Mouse (Mus musculus) forebrain, embryonic 10.5 days (tissue): ENCODE measurements around the gene Mafb. TPM values are rescaled to one million over a fixed set of nuclear protein-coding genes. Genes with fewer than 3 reads are reported as not detected.

ENCODE experiments used
- DNase-seq: peaks from one replicate; pipeline ENCODE4 v3.0.0-alpha.2; 2017; ENCODE audit warnings: low spot score; ENCODE audit errors: extremely low spot score
- H3K27ac ChIP-seq: fragments of 300-500 bp; sonication (generic); 2 replicates; pipeline ENCODE4 v1.5.1; 2016; ENCODE audit warnings: mild to moderate bottlenecking
- H3K27me3 ChIP-seq: fragments of 300-500 bp; sonication (generic); 2 replicates; pipeline ENCODE4 v1.6.1; 2016; ENCODE audit warnings: mild to moderate bottlenecking; ENCODE audit not compliant: poor library complexity, severe bottlenecking
- H3K36me3 ChIP-seq: fragments of 300-500 bp; sonication (generic); replicated peaks from 2 replicates; pipeline ENCODE4 v1.6.1; 2016; ENCODE audit warnings: mild to moderate bottlenecking, moderate library complexity
- H3K4me1 ChIP-seq: fragments of 300-500 bp; sonication (generic); 2 replicates; pipeline ENCODE4 v1.6.1; 2016
- H3K4me3 ChIP-seq: fragments of 300-500 bp; sonication (generic); 2 replicates; pipeline ENCODE4 v1.5.1; 2016; ENCODE audit warnings: mild to moderate bottlenecking, moderate library complexity
- H3K9me3 ChIP-seq: fragments of 300-500 bp; sonication (generic); 2 replicates; pipeline ENCODE4 v1.6.1; 2016; ENCODE audit warnings: mild to moderate bottlenecking, moderate library complexity
- WGBS: fragments of 180-500 bp; shearing (Covaris S2); methylation state at CpG from one replicate; pipeline ENCODE4 v1.1.7; 2016; 5-methylcytosine and 5-hydroxymethylcytosine counted together
- polyA plus RNA-seq: library from polyadenylated mRNA; unstranded; fragments of >200 nt; fragmentation: Nextera tagmentation; extraction: Ambion mirVana; gene quantifications from 2 replicates; pipeline ENCODE4 v1.2.1, GENCODE M21; 2016

Mafb gene
- polyA plus RNA-seq, 1 experiment from 2014 or later, result 2.0 TPM

DNA sequence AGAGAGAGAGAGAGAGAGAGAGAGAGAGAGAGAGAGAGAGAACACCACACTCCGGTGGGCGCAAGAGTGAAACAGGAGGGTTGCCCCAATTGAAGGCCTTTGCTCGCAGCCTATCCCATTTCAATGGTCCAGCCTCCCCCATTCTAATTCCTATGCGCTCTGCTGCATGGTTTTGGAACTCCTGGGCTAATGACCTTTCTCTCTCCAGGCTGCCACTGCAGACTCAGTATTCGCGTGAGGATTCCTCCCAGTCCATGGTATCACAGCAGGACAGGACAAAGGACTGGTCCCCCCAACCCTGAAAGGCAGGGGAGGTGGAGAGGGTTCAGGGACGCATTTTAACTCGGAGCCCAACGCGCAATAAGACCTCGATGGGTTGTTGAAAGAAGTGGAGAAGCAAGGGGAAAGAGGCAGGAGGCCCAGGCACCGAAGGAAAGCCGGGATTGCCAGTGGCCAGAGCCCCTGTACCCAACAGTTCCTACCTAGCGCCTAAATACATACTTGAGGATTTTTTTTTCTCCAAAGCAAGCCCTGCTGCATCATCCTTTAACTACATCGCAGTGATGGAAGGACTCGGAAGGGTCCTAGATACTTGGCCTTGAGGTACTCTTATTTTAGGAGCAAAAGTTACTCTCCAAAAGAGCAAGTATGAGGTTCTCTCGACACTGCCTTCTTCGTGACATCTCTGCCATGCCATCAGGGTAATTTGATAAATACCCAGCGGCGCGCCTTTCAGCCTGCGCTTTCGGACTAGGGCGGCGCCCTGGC lies 3.0 kb upstream of the Mafb start:
- Histone ChIP-seq H3K27me3 (peaks cover 90% of the 10 kb centered on the region), H3K4me1 (peaks cover 62% of the 10 kb centered on the region), H3K4me3 (peak overlapping the region; percentile 66), H3K27ac (no peak overlapping the region), H3K9me3 (no peaks in the 10 kb centered on the region), H3K36me3 (no peaks in the 10 kb centered on the region)
- peak; percentile 38 for DNase-seq
- WGBS, result 2% methylated on average over 25 of the region's 25 CpGs

DNA sequence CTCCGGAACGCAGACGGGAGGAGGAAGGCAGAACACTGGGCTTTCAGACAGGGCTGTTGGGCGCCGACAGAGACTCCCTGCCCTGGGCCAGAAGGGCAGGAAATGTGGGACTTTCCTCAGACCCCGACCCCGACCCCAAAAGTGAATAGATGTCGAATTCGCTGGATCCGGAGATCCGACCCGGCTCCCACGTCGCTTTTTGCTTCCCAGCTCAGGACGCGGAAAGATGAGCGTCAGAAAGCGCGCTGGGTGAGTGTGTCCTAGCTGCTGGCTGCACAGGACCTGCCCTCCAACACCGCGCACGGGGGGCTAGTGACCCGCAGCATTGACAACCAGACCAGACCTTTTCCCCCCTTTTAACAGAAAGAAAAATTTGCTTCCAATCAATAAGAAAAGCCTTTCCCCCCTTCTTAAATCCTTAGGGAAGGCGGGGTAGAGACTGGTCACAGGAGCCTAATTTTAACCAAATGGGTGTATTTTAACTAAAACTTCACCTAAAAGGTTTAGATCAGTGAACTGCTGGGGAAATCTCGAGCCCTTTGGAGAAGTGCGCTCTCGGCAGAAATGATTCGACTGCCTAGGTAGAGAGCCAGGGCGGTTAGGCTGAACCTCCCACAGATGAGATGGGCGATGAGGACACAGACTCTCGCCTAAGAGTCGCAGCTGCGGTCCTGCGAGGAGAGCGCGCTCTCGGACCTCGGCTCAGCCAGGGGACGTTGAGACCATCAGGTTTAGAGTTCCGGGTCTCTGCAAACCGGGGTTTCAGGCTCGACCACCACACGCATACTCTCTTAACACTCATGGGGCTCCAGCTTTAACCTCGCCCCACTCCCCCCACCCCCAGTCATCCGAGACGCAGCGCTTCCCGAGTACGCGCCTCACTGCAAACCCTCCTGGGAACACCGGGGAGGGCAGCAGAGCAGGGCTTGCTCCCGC lies 1.8 kb upstream of the Mafb start:
- Histone ChIP-seq H3K36me3 (no peaks in the 10 kb centered on the region), H3K4me1 (peaks cover 62% of the 10 kb centered on the region), H3K4me3 (peak overlapping the region; percentile 66), H3K27me3 (peaks cover 90% of the 10 kb centered on the region), H3K9me3 (no peaks in the 10 kb centered on the region), H3K27ac (no peak overlapping the region)
- WGBS, result under 1% methylated on average over 52 of the region's 52 CpGs
- DNase-seq, result peak; percentile 47

DNA sequence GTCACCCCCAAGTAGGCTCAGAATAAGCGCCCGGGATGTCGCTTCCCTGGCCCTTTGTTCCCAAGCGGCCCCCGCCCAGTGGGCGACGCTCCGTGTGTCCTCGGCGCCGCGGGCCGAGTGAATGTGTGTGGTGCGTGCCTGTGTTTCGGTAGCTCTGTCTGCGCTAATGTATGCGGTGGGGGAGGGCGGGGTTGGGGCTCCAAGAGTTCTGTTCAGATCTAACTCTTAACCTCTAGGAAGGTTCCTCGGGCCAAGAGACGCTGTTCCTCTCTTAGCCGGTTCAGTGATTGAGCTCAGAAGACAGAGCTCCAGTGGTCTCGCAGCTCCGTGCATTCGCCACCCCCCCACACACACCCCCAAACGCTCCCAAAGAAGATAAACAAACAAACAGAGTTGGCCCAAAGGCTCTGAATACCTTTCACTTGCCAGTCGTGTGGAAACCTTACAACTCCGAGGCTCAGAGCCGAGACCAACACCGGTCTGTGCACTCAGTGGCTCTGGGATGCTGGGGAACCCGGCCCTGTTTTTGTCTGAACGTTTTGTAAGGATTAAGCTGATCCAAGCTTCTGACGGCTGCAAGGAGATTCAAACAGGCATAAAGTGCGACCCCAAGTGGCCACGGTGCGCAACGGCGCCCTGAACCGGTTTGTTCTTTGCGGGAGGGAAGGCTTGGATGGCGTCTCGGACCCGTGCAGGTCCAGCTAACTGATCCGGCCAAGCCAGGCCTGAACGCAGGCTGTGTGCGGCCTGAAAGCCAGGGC lies 763 bp upstream of the Mafb start:
- DNase-seq, result peak; percentile 94

DNA sequence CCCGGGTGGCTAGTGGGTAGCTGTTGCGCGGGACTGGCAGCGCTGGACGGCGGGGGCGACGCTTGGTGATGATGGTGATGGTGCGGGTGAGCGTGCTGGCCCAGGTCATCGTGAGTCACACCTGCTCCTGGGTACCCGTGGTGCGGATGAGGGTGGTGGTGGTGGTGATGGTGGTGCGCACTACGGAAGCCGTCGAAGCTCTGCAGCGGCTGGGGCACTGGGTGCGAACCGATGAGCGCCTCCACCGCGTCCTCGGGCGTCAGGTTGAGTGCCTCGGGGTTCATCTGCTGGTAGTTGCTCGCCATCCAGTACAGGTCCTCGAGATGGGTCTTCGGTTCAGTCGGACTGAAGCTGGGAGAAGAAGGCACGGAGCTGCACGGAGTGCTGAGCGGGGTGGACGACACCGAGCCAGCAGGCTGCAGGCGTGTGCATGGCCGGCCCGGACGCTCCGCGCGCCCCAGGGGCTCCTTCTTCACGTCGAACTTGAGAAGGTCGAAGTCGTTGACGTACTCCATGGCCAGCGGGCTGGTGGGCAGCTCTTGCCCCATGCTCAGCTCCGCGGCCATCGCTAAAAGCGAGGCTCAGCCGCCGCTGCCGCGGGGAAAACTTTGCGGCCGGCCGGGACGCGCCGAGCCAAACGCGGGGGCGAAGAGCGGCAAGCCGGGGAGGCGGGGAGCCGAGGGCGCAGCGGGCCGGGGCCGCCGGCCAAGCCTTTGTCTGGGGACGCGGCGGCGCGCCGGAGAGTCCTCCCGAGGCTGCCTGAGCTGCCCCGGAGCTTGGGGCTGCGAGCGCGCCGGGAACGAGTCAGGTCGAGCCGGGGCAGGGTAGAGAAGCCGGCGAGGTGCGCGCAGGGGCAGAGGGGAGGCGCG lies 520 bp downstream of the Mafb start:
- peak overlapping the region; percentile 66 for H3K4me3 ChIP-seq
- peak overlapping the region; percentile 86 for H3K27ac ChIP-seq
- peaks cover 90% of the 10 kb centered on the region for H3K27me3 ChIP-seq
- under 1% methylated on average over 95 of the region's 95 CpGs for WGBS
- no peaks in the 10 kb centered on the region for H3K9me3 ChIP-seq
- DNase-seq, result peak; percentile 45
- peaks cover 64% of the 10 kb centered on the region for H3K4me1 ChIP-seq
- H3K36me3 ChIP-seq, result no peaks in the 10 kb centered on the region

More for the DNA sequence above, 763 bp upstream of the Mafb start:
- peaks cover 62% of the 10 kb centered on the region for H3K4me1 ChIP-seq
- no peaks in the 10 kb centered on the region for H3K9me3 ChIP-seq
- H3K4me3 ChIP-seq, result peak overlapping the region; percentile 66
- peaks cover 90% of the 10 kb centered on the region for H3K27me3 ChIP-seq
- under 1% methylated on average over 45 of the region's 45 CpGs for WGBS
- no peaks in the 10 kb centered on the region for H3K36me3 ChIP-seq
- H3K27ac ChIP-seq, result peak overlapping the region; percentile 86

DNA sequence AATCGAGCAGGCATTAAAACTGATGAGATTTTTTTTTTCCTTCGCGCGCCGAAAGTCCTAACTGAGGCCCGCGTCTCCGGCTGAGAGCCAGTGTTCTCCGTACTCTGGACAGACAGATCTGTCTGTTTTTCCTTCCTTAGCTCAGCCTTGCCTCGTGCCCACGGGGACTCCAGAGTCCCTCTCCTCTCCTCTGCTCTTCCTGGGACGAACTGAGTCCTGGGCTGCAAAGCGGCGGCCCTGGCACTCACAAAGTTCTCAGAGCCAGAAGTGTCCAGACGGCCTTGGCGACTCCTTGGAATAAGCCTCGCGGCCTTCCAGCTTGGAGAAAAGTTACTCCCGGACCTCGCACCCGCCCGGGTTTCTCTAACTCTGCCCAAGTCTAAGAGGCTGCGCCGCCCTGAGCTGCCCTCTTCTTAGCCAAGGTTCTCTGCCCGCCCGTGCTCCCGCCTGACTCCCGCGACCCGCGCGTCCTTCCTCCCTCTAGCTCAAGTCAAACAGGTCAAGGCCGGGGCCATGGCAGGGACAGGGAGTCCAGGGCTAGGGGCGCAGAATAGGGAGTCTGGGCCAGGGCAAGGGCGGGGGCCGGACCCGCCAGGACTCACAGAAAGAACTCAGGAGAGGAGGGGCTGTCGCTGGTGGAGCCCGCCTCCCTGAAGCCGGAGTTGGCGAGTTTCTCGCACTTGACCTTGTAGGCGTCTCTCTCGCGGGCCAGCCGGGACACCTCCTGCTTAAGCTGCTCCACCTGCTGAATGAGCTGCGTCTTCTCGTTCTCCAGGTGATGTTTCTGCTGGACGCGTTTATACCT lies 1.6 kb downstream of the Mafb start:
- Histone ChIP-seq H3K27me3 (peaks cover 90% of the 10 kb centered on the region), H3K4me3 (peak overlapping the region; percentile 66), H3K9me3 (no peaks in the 10 kb centered on the region), H3K36me3 (no peaks in the 10 kb centered on the region), H3K27ac (0 out of 2 replicates have a peak overlapping the region, but pooled peaks have one; percentile 8), H3K4me1 (peaks cover 71% of the 10 kb centered on the region)
- under 1% methylated on average over 50 of the region's 50 CpGs for WGBS
- DNase-seq, result peak; percentile 59

DNA sequence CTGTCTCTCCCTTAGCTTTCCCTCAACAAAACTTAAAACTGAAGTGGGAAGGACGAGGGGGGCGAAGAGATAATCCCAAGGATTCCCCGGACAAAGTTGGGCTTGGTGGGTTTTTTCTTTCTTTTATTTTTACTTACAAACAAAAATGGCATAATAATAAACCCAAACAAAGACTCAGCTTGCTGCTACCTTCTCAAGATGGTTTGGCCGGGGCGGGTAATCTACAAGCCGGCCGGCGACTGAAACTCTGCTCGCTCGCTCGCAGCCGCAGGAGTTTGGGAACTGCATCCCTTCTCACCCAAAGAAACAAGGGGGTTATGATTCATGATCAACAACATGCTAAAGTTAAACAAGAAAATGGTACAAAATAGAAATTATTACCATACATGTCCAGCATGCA lies 2.2 kb downstream of the Mafb start:
- Histone ChIP-seq H3K27me3 (peaks cover 90% of the 10 kb centered on the region), H3K4me1 (peaks cover 72% of the 10 kb centered on the region), H3K36me3 (no peaks in the 10 kb centered on the region), H3K9me3 (no peaks in the 10 kb centered on the region), H3K4me3 (peak overlapping the region; percentile 66), H3K27ac (no peak overlapping the region)
- no peak for DNase-seq
- WGBS, result under 1% methylated on average over 12 of the region's 12 CpGs

DNA sequence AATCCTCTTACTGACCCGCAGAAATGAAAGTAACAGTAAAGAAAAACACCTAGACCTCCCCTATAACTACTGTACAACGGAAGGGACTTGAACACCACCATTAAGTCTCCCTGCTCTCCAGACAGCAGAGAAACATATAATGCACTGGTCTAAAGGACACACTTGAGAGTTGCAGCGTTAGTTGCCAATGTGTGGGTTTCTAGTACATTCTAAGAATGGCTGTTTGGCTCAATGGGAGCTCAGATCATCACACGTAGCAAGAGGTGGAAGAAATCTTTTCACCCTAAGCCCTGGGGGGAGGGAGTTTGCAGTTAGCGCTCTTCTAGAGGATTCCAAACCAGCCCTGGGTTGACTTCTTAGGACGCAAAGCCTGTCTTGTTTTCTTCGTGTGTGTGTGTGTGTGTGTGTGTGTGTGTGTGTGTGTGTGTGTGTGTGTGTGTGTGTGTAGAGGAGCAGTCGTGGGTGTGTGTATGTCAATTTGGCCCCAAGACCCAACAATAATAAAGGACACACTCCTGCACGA lies 2.7 kb downstream of the Mafb start:
- Histone ChIP-seq H3K4me3 (peak overlapping the region; percentile 66), H3K27me3 (peaks cover 90% of the 10 kb centered on the region), H3K9me3 (no peaks in the 10 kb centered on the region), H3K4me1 (peaks cover 69% of the 10 kb centered on the region), H3K27ac (no peak overlapping the region), H3K36me3 (no peaks in the 10 kb centered on the region)
- DNase-seq, result peak; percentile 36
- WGBS, result under 1% methylated on average over 9 of the region's 9 CpGs

DNA sequence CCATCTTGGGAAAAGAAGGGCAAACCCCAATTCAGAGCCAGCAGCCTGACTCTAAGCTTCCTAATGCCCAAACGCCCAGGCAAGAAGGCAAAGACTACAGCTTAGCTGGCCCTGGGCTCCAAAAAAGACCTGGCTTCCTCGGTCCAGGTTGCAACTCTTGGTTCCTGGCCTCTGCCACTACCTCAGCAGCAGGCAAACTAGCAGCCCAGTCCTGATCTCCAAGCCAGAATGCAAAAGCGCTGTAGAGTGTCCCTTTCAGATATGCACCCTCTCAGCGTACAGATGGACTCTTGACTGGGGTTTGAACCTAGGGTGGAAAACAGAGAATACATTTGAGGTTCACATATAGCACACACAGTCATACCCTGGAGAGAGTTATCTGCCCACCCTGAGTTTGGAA lies 3.7 kb downstream of the Mafb start:
- peaks cover 64% of the 10 kb centered on the region for H3K4me1 ChIP-seq
- WGBS, result 3% methylated on average over 4 of the region's 4 CpGs

DNA sequence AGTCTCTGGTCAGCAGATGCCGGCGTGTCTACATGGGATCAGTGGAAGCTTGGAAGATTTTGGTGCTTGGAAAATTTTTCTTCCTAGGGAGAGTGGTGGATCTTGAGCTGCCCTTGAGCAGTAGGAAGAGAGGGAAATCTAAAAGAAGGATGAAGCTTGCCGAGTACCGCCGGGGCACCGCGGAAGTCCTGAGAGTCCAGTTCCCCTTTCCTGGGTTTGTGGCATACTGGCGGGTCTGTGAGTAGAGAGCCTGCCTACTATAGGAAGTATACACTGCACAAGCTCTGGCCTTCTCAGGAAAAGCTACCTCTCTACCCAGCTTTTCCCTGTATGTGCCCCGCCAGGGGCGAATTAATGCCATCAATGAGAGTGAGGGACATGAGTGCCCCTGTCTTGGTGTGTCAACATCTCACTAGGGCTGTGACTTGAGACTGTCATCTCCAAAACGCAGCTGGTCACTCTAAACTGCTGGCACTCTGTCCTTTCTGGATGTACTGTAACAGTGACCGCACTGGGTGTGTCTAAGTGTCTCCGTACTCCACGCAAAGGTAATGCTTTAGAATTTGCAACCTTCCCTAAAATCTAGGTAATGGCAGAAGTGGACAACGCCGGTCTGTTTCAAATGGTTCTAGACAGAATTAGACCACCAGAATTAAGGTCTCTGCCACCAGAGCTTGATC lies 5.3 kb downstream of the Mafb start:
- no peak overlapping the region for H3K27ac ChIP-seq
- H3K9me3 ChIP-seq, result no peaks in the 10 kb centered on the region
- H3K27me3 ChIP-seq, result peaks cover 100% of the 10 kb centered on the region
- peaks cover 48% of the 10 kb centered on the region for H3K4me1 ChIP-seq
- no peak for DNase-seq
- WGBS, result 3% methylated on average over 16 of the region's 16 CpGs
- H3K4me3 ChIP-seq, result no peak overlapping the region
- H3K36me3 ChIP-seq, result no peaks in the 10 kb centered on the region

More for the DNA sequence above, 3.7 kb downstream of the Mafb start:
- H3K9me3 ChIP-seq, result no peaks in the 10 kb centered on the region
- H3K27ac ChIP-seq, result no peak overlapping the region
- H3K27me3 ChIP-seq, result peaks cover 90% of the 10 kb centered on the region
- no peaks in the 10 kb centered on the region for H3K36me3 ChIP-seq
- peak; percentile 33 for DNase-seq
- no peak overlapping the region for H3K4me3 ChIP-seq

DNA sequence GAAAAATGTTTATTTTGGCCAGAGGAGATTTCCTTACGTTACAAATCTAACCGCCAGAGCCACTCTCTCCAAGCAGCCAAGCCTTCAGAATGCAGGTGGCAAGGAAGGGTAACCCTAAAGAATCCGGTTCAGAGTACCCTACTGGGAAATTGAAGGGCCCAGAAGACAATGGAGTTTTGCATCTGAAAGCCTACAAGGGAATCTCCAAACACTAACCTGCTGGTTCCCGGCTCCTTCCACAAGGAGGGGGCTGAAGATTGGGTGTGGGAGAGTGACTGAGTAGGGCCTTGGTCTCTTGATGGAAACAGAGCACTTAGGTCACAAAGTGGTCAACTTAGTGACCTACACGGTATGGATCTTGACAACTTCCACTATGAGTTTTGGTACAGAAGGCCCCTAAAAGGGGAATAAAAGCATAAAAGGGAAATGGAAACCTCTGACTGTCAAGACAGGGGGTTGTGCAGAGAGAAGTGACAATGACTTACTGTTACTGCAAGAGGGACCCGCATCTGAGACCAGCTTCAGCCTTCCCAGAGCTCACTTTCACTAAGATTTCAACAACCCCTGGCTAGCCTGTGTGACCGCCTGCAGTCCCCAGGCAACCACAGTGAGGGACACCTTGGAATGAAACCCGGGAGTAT lies 6.5 kb downstream of the Mafb start:
- Histone ChIP-seq H3K4me3 (no peak overlapping the region), H3K9me3 (no peaks in the 10 kb centered on the region), H3K36me3 (no peaks in the 10 kb centered on the region), H3K27me3 (peaks cover 89% of the 10 kb centered on the region), H3K27ac (no peak overlapping the region), H3K4me1 (peaks cover 36% of the 10 kb centered on the region)
- WGBS, result under 1% methylated on average over 8 of the region's 8 CpGs
- no peak for DNase-seq
